Mouse (Mus musculus) thymus, adult 2 months (tissue): ENCODE measurements at regions not wholly inside any gene's neighbourhood (a gene's known extent, or its start where the extent isn't known, plus 50 kb on each side); places are given as distances from the start of the nearest gene placed in this dataset.

Experiments
- DNase-seq: peaks from one replicate; pipeline ENCODE4 v3.0.0; 2021
- H3K27ac ChIP-seq: fragments of 200-500 bp; 2 replicates; pipeline ENCODE4 v1.5.1; 2012; ENCODE audit warnings: low read length, control low read depth; ENCODE audit not compliant: control insufficient read depth, insufficient read depth
- H3K27me3 ChIP-seq: fragments of 200-500 bp; 2 replicates; pipeline ENCODE4 v1.6.1; 2012; ENCODE audit warnings: mild to moderate bottlenecking, low read length, moderate library complexity, mixed read lengths; ENCODE audit not compliant: control insufficient read depth, insufficient read depth
- H3K36me3 ChIP-seq: fragments of 200-500 bp; 2 replicates; pipeline ENCODE4 v1.6.1; 2012; ENCODE audit warnings: mild to moderate bottlenecking, low read length, moderate library complexity; ENCODE audit not compliant: control insufficient read depth, insufficient read depth
- H3K4me1 ChIP-seq: fragments of 200-500 bp; replicated peaks from 2 replicates; pipeline ENCODE4 v1.6.1; 2012; ENCODE audit warnings: low read length; ENCODE audit not compliant: control insufficient read depth, insufficient read depth
- H3K4me3 ChIP-seq: fragments of 200-500 bp; 2 replicates; pipeline ENCODE4 v1.5.1; 2012; ENCODE audit warnings: mild to moderate bottlenecking, low read length, control low read depth, moderate library complexity; ENCODE audit not compliant: control insufficient read depth, insufficient read depth
- CTCF ChIP-seq: fragments of 200-500 bp; IDR thresholded peaks from 2 replicates; pipeline ENCODE4 v1.5.1; 2012; ENCODE audit warnings: mild to moderate bottlenecking, control low read depth, low read length, moderate library complexity, borderline replicate concordance; ENCODE audit not compliant: control insufficient read depth, poor library complexity, insufficient read depth; ENCODE audit errors: extremely low read depth
- POLR2A ChIP-seq: fragments of 200-500 bp; IDR thresholded peaks from 2 replicates; pipeline ENCODE4 v1.6.1; 2012; ENCODE audit warnings: mild to moderate bottlenecking, low read length, control low read depth, moderate library complexity; ENCODE audit not compliant: control insufficient read depth, poor library complexity, insufficient read depth; ENCODE audit errors: extremely low read depth
- WGBS: fragments of 180-500 bp; shearing (Covaris S2); methylation state at CpG from one replicate; pipeline ENCODE4 v1.1.7; 2018; 5-methylcytosine and 5-hydroxymethylcytosine counted together

DNA sequence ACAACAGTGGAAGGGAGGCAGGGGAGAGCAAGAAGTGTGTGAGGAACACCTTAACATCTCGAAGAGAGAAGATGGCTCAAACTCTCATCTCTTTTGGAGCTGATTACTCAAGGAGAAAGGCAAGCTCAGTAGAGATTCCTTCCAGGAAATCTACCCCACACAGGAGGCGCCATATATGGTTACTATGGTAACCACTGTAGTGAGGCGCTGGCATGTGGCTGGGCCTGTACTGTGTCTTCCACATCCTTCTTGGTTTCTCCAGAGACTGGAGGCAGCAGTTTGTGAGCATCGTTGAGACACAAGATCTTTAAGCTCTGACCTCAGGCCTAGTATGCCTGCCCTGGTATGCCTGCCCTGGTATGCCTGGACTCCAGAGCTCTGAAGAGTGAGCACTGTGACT is 191.6 kb upstream of the Foxq1 start:
- WGBS: 80% methylated on average over 4 of the region's 4 CpGs
- no peaks in the 10 kb centered on the region for H3K27me3 ChIP-seq
- no peak for DNase-seq
- TF ChIP-seq CTCF: no peak
- no peaks in the 10 kb centered on the region for H3K36me3 ChIP-seq
- no peaks in the 10 kb centered on the region for H3K4me1 ChIP-seq
- H3K27ac ChIP-seq: no peak overlapping the region
- no peak overlapping the region for H3K4me3 ChIP-seq

DNA sequence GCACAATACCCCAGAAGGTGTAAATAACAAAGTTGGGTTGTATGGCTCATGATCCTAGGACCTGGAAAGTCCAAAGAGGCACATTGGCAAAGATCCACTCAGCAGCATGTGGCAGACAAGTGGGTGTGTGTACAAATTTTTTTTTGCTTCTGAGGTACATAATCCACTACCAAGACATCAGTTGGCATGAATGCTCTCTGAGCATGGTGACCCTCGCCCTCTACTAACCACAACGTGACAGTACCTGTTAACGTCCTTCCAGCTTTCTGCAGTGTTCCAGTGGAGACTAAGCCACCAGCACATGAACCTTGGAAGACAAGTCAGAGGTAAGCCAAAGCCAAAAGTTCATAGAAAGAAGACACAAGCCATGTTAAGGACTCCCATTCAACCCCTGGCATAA is 188.7 kb upstream of the Foxq1 start:
- H3K27me3 ChIP-seq: no peaks in the 10 kb centered on the region
- H3K27ac ChIP-seq: no peak overlapping the region
- no peak for DNase-seq
- 94% methylated on average over 3 of the region's 3 CpGs for WGBS
- no peak overlapping the region for H3K4me3 ChIP-seq
- no peaks in the 10 kb centered on the region for H3K36me3 ChIP-seq
- no peaks in the 10 kb centered on the region for H3K4me1 ChIP-seq
- TF ChIP-seq POLR2A: no peak

DNA sequence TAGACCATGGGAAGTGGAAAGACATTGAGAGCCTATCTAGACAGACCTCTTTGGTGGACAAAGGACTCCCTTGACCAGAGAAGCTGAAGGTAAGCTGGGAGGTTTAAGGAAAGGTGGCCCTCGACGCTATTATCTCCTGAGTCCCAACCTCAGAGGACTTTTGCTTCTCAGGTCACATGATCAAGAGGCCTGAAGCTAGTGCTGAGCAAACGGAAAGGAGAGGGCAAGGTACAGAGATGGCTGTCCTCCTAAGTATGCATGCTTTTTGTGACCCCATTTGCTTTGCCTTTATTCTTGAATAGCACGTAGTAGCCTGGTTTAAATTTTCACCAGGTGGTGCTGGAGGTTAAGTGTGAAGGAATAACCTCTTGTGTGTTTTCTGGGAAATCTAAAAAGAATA is 186.8 kb upstream of the Foxq1 start:
- no peak for DNase-seq
- H3K4me1 ChIP-seq: no peaks in the 10 kb centered on the region
- no peaks in the 10 kb centered on the region for H3K27me3 ChIP-seq
- no peak overlapping the region for H3K4me3 ChIP-seq
- TF ChIP-seq CTCF (no peak), POLR2A (no peak)
- 92% methylated on average over 4 of the region's 4 CpGs for WGBS
- no peak overlapping the region for H3K27ac ChIP-seq
- H3K36me3 ChIP-seq: no peaks in the 10 kb centered on the region

DNA sequence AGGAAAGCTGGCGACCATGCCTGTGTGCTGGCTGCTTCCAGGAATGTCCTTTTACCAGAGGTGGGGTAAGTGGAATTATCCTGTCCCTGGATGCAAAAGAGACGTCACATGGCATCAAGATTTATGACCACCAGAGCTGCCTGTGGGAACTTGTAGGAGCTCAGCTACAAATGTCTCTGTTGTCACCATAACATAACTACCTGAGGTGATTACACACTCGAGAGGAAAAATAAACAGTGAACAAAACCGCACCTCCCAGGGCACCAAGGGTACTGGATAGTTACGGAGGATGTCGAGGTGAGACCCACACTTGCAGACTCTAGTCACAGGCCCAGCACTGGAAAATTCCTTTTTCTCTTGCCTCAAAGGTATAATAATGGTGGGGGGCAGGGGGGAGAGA is 185.1 kb upstream of the Foxq1 start:
- DNase-seq: no peak
- H3K36me3 ChIP-seq: no peaks in the 10 kb centered on the region
- no peak overlapping the region for H3K27ac ChIP-seq
- no peaks in the 10 kb centered on the region for H3K4me1 ChIP-seq
- H3K27me3 ChIP-seq: no peaks in the 10 kb centered on the region
- TF ChIP-seq CTCF (no peak), POLR2A (no peak)
- no peak overlapping the region for H3K4me3 ChIP-seq
- 88% methylated on average over 6 of the region's 6 CpGs for WGBS

DNA sequence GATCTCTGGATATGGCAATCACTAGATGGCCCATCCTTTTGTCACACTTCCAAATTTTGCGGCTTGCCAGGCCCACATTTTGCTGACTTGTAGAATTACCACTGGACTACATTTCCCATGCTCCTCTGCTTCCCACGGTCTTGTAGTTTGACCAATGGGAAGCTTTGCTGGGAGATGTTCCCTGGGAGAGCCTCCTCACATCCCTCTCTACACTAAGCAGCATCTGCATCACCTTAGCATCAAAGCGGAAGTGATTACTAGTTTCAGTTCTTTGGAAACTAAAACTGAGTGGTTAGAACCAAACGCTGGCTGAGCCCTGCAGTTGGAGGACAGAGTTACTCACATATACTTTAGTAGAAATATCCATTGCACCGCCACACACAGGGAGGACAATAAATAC is 181.9 kb upstream of the Foxq1 start:
- H3K27ac ChIP-seq: no peak overlapping the region
- H3K27me3 ChIP-seq: no peaks in the 10 kb centered on the region
- WGBS: 81% methylated on average over 5 of the region's 5 CpGs
- no peak overlapping the region for H3K4me3 ChIP-seq
- no peak for DNase-seq
- no peaks in the 10 kb centered on the region for H3K4me1 ChIP-seq
- no peaks in the 10 kb centered on the region for H3K36me3 ChIP-seq
- TF ChIP-seq CTCF (no peak), POLR2A (no peak)

DNA sequence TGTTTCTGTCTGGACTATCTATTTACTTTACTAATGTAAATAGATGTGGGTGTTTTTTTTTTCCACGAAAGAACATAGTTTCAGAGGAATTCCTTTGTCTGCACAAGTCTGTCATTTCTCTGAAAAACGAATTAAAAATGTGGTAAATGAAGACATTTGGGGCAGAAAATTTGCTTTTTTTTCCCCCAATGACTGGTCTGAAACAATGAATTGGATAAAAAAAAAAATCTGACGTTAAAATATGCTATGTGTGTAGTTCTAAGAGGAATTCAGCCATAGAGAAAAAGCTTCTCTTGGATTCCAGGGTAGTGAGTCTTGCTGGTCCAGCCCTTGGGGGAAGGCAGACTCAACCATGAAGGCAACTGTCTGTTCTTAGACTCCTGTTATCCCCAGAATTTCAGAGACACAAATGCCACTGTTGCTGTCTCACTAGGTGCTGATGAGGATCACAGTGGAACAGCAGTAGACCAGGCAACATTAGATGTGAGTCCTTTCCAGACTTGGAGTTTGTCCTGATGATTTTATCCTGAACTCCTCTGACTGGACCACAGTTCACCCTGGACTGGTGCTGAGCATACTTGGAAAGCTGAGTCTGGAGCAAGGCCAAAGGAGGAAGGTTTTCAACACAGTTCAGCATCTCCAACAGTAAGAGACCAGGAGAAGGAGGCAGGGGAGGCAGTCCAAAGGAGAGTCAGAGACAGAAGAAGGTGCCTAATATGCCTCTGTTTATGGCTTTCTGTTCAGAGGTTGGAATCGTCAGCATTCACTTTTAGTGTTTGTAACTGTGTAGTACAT is 162.3 kb upstream of the Foxq1 start:
- 71% methylated on average over 4 of the region's 4 CpGs for WGBS

DNA sequence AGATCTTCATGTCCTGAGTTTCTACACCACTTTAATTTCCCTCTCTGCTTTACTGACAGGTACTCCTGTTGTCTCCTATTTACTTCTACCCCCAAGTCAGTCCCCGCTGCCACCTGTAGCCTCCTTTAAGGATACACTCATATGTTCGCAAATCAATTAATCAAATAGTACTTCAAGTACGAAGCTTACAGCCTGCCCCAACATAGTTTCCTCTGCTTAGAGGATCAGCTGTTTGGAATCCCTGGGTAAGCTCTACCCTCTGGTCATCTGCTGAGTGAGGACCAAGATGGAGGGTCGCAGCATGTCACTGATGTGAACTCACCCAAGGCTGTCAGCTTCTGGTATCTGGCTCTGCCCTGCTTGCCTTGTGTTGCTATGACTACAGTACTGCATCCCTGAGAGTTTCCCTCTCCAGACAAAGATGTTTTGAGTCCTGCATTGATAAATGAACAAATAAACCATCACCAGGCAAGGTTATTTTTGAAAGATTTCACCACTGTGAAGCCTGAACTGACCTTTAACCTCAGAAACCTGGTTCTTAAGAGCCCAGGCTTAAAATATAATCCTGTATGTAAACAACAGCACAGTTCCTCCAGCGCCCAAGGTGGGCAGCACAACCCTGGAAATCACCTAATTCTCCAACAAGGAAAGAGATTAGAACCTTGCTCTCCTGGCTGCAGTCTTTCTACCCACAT is 159.6 kb upstream of the Foxq1 start:
- TF ChIP-seq POLR2A (no peak), CTCF (no peak)
- Histone ChIP-seq H3K36me3 (no peaks in the 10 kb centered on the region), H3K27ac (no peak overlapping the region), H3K4me3 (no peak overlapping the region), H3K4me1 (no peaks in the 10 kb centered on the region), H3K27me3 (no peaks in the 10 kb centered on the region)
- WGBS: 86% methylated on average over 5 of the region's 5 CpGs
- no peak for DNase-seq

More for the DNA sequence above, 162.3 kb upstream of the Foxq1 start:
- Histone ChIP-seq H3K4me1 (no peaks in the 10 kb centered on the region), H3K27me3 (no peaks in the 10 kb centered on the region), H3K4me3 (no peak overlapping the region), H3K27ac (no peak overlapping the region), H3K36me3 (no peaks in the 10 kb centered on the region)
- TF ChIP-seq POLR2A: no peak
- no peak for TF ChIP-seq CTCF
- no peak for DNase-seq
